Mouse (Mus musculus): ENCODE results near the gene Vmn1r49.
"Not testable (repeated sequence)": the region's sequence is repeated elsewhere in the genome, so short reads cannot be mapped to it uniquely, and the experiment has no call there.

Vmn1r49 gene

DNA sequence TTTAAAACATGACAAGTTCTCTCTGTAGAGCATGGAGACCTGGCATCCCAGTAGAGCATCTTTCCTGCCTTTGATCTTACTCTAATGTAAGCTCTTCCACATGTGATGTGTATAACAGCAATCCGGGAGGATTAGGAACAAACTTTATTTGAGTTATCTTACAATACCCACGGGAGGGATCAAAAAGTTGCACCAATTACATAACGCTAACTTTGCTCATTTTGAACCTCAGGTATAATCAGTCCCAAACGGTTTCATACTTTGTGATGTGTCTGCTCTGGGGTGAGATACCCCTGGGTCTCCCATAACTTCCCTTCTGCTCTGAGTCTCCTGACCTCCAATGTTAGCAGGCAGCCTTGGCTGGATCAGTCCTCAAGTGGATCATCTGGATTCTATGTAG, at the start of gene Vmn1r49:
Gene Vmn1r49, minus strand, starts transcription at position 101 of the 400 bp plus-strand sequence.
- no peak for DNase-seq

DNA sequence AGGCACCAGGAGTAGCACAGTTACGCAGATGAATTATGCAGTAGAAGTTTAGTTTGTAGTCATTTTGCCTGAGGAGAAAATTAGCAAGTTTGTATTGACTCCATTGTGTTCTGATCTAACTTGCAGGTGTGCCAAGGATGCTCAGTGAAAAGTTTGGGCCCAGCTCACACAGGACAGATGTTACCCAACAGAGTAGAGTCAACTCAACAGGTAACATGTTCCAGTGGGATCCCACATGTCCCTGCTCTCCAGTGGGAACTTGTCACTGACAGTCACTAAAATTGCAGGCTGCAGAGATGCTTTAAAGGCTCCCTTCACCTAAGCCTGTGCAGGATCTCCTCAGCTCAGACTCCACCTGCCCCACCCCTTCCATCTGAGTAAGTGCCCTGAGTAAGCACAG, 44.0 kb upstream of the Vmn1r49 start, which contains the start of gene Vmn1r51:
Gene Vmn1r51, plus strand, starts transcription at position 301 of the 400 bp plus-strand sequence.
- not testable (repeated sequence) for DNase-seq

DNA sequence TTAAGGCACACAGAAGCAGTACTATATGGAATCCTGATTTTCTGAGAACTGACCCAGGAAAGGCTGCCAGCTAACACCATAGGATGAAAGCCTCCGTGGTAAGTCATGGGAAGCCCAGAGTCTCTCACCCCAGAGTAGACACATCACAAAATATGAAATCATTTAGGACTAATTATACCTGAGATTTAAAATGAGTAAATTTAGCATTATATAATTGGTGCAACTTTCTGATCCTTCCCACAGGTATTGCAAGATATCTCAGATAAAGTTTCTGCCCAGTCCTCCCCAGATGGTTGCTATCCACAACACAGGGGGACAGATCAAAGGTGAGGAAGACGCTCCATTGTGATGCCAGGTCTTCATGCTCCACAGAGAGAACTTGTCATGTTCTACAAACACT, 22.8 kb upstream of the Vmn1r49 start, which contains the start of gene Vmn1r50:
Gene Vmn1r50, plus strand, starts transcription at position 301 of the 400 bp plus-strand sequence.
- DNase-seq: no peak

DNA sequence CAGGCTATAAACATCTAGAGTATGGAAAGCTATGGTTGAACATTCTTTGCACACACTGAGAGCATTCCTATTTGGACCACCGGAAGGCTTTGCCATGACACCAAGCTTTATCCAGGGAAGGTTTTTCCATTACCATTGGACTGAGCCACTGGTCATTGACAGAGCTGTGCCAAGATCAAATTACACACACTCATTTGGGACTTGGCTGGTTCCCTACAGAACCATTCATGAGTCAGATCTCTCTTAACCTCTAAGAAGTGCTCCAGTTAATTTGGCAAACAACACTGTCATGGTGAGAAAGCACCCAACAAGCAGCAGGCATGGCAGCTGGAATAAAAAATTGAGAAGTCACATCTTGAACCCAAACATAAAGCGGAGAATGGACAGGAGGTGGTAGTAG, 22.3 kb upstream of the Vmn1r49 start:
- DNase-seq: no peak

DNA sequence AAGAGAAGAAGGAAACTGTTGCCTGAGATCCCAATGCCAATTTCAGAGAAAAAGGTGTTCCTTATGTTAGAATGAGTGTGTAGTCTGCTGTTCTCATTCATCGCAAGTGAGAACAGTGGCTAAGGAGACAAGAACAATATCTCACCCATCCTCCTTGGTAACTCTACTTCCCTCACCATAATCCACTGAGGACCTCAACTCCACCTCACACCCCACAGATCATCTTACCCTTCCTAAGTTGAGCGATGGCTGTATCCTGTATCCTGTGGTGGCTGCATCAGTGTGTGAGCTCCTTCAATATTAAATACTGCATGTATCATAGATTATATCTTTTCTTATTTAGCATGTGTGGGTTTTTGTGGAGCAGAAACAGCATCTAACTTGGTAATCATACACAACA, 41.6 kb downstream of the Vmn1r49 start, which contains the start of gene Vmn1r48:
Gene Vmn1r48, minus strand, starts transcription at position 101 of the 400 bp plus-strand sequence.
- not testable (repeated sequence) for DNase-seq
